Mouse (Mus musculus) left cerebral cortex, postnatal 36 days (tissue): ENCODE measurements at regions not wholly inside any gene's neighbourhood (a gene's known extent, or its start where the extent isn't known, plus 50 kb on each side); places are given as distances from the start of the nearest gene placed in this dataset.

ENCODE experiments used
- DNase-seq, 2 experiments: peaks; one replicate each; pipeline ENCODE4 v3.0.0; 2021 to 2022; ENCODE audit warnings: low spot score in 2 of 2, mixed read lengths in 1 of 2
- intact Hi-C: fragments of 180-260 bp; cut with DNase I; formaldehyde crosslinking; loops from one replicate; pipeline ENCODE4 v1.15.1; 2025

- intact Hi-C loops: no loop called here
- DNase-seq: no peak
Observed at GRCm38 (mm10) chr12:109272101-109272500, 180.5 kb upstream of the Dlk1 start.

- no peak for DNase-seq
- intact Hi-C loops: no loop called here
Observed at GRCm38 (mm10) chr12:109314850-109315249, 137.8 kb upstream of the Dlk1 start.

- intact Hi-C loops: no loop called here
Observed at GRCm38 (mm10) chr12:109325986-109326385, 126.6 kb upstream of the Dlk1 start.

GRCm38 (mm10) chr12:109371327-109371726 is 81.3 kb upstream of the Dlk1 start:
- no peak for DNase-seq
- intact Hi-C loops: no loop called here

More at GRCm38 (mm10) chr12:109325986-109326385, 126.6 kb upstream of the Dlk1 start:
- no peak for DNase-seq

GRCm38 (mm10) chr12:109385794-109386193 is 66.8 kb upstream of the Dlk1 start:
- DNase-seq: no peak
- intact Hi-C loops: no loop called here

GRCm38 (mm10) chr12:109388791-109389190 is 63.8 kb upstream of the Dlk1 start:
- intact Hi-C loops: no loop called here
- DNase-seq: no peak

- DNase-seq: no peak
- intact Hi-C loops: loop anchor here (5.0 to 10.0 kb wide), 2 partner anchors 436 to 488 kb away; no protein-coding TSS in a partner anchor
Observed at GRCm38 (mm10) chr12:109390388-109390920, 62.2 kb upstream of the Dlk1 start.

- intact Hi-C loops: loop anchor here (5.0 to 10.0 kb wide), 2 partner anchors 436 to 489 kb away; no protein-coding TSS in a partner anchor
- DNase-seq: no peak
Observed at GRCm38 (mm10) chr12:109390978-109391377, 61.6 kb upstream of the Dlk1 start.

- intact Hi-C loops: loop anchor here (5.0 to 10.0 kb wide), 2 partner anchors 439 to 491 kb away; no protein-coding TSS in a partner anchor
- no peak for DNase-seq
Observed at GRCm38 (mm10) chr12:109393326-109393725, 59.3 kb upstream of the Dlk1 start.

- peak; percentile 50 to 67 for DNase-seq
- intact Hi-C loops: loop anchor here (5.0 to 10.0 kb wide), 2 partner anchors 439 to 491 kb away; no protein-coding TSS in a partner anchor
Observed at GRCm38 (mm10) chr12:109393795-109394194, 58.8 kb upstream of the Dlk1 start.

- DNase-seq: no peak
- intact Hi-C loops: loop anchor here (5.0 to 10.0 kb wide), 2 partner anchors 440 to 492 kb away; no protein-coding TSS in a partner anchor
Observed at GRCm38 (mm10) chr12:109394396-109394795, 58.2 kb upstream of the Dlk1 start.

- intact Hi-C loops: loop anchor here (5.0 to 10.0 kb wide), 3 partner anchors 46 to 442 kb away; no protein-coding TSS in a partner anchor
- DNase-seq: no peak
Observed at GRCm38 (mm10) chr12:109396614-109397013, 56.0 kb upstream of the Dlk1 start.

- DNase-seq: no peak
- intact Hi-C loops: loop anchor here (5.0 to 10.0 kb wide), 3 partner anchors 45 to 443 kb away; no protein-coding TSS in a partner anchor
Observed at GRCm38 (mm10) chr12:109397175-109398058, 55.2 kb upstream of the Dlk1 start.

GRCm38 (mm10) chr12:109398473-109398872 is 54.1 kb upstream of the Dlk1 start:
- no peak for DNase-seq
- intact Hi-C loops: loop anchor here (5.0 to 10.0 kb wide), 3 partner anchors 44 to 444 kb away; no protein-coding TSS in a partner anchor

- no peak for DNase-seq
- intact Hi-C loops: loop anchor here (5.0 to 10.0 kb wide), 3 partner anchors 43 to 444 kb away; no protein-coding TSS in a partner anchor
Observed at GRCm38 (mm10) chr12:109398951-109399350, 53.7 kb upstream of the Dlk1 start.

GRCm38 (mm10) chr12:109399591-109399990 is 53.0 kb upstream of the Dlk1 start:
- intact Hi-C loops: loop anchor here (5.0 to 10.0 kb wide), 3 partner anchors 43 to 445 kb away; no protein-coding TSS in a partner anchor

GRCm38 (mm10) chr12:109400041-109400440 is 52.6 kb upstream of the Dlk1 start:
- intact Hi-C loops: no loop called here
- no peak for DNase-seq

More at GRCm38 (mm10) chr12:109399591-109399990, 53.0 kb upstream of the Dlk1 start:
- DNase-seq: peak; percentile 67 to 72

GRCm38 (mm10) chr12:109400936-109401586 is 51.6 kb upstream of the Dlk1 start:
- intact Hi-C loops: no loop called here
- DNase-seq: no peak

GRCm38 (mm10) chr12:109401696-109402095 is 50.9 kb upstream of the Dlk1 start:
- no peak for DNase-seq
- intact Hi-C loops: no loop called here

- DNase-seq: no peak
- intact Hi-C loops: no loop called here
Observed at GRCm38 (mm10) chr12:109402226-109402625, 50.4 kb upstream of the Dlk1 start.
